Mouse (Mus musculus): ENCODE data around the gene Gm28048.

GRCm38 (mm10) chr11:23007481-23008180 lies 25.7 kb upstream of the Gm28048 start, which contains the start of gene Fam161a:
- no peak for TF ChIP-seq CTCF (IDR thresholded peaks at IDR 0.05; ENCODE audit: insufficient read depth, low read length)
- TF ChIP-seq POLR2A (IDR thresholded peaks at IDR 0.05; ENCODE audit: borderline replicate concordance, extremely low read depth, low read depth, low read length), result no peak

Measured in lung, adult 2 months (tissue).